Mouse (Mus musculus): Measurements from ENCODE around the gene Cnot2.

Cnot2 gene

GRCm38 (mm10) chr10:116562731-116563480 lies 18.4 kb downstream of the Cnot2 start:
- DNase-seq (ENCODE audit: low spot score), result no peak

GRCm38 (mm10) chr10:116562210-116562609 lies 19.1 kb downstream of the Cnot2 start:
- no peak for DNase-seq (ENCODE audit: low spot score)

DNA sequence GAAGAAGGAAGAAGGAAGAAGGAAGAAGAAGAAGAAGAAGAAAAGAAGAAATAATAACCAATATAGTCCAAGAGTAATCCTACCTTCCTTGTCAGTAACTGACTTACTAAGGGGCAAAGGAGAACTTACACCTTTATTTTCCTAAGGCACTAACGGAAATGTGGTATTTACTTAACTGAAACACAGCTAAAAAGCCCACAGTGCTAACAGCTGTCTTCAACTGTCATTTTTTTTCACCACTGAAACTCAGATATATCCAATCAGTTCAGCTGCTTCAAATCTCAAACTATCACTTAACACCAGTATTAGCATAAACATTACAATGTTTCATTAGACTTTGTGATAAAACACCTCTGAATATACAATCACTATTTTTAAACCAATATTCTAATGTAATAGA lies 22.1 kb downstream of the Cnot2 start:
- no peak for DNase-seq (ENCODE audit: low spot score)

DNA sequence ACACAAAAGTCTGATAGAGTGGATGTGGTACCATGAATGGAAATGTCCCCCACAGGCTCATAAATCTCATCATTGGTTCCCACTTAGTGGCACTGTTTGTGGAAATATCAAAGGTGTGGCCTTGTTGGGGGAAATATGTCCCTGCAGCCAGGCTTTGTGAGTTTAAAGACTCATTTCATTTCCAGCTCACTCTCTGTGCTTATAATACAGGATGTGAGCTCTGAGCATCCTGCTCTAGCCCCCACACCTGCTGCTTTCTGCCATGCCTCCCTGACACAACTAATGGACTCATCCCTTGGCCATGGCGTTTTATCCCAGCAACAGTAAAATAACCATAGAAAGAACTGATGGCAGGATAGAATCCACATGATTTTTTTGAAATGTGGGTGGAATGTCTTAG lies 24.1 kb downstream of the Cnot2 start:
- DNase-seq (ENCODE audit: low spot score), result no peak

DNA sequence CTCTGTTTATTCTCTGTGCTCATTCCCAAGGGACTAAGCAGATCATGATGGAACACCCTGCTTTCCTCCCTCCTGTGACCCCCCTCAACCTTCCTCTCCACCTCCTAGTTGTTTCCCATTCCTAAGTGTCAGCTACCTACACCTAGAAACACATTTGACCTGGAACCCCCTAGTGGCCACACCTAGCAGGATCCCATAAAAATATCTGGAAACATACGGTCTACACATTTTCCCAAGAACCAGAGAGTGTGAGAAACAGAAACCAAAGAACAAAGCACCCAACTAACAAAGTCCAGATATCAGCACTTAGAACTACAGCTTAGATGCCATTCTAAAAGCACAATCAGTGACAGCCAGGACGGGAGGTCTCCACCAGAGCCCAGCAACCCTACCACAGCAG lies 26.9 kb downstream of the Cnot2 start:
- DNase-seq (ENCODE audit: low spot score), result no peak

- no peak for DNase-seq (ENCODE audit: low spot score)
Measured at GRCm38 (mm10) chr10:116547958-116548357, 33.4 kb downstream of the Cnot2 start.

DNA sequence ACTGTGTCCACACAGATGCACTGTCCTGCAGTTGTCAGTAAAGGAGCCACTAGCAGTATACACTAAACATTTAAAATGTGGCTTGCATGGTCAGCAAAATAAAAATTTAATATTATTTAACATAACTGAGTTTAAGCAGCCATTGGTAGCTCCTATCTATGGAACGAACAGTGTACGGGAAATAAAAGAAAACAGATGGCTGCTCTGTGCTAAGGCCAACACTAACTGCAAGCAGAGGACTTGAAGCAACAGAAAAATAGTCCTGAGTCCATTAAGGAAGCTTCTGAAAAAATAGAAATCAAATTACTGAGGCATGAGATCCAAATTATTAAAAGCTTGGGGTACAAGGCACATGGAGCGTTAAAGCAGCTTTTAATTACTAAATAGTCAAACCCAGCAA lies 35.1 kb downstream of the Cnot2 start:
- DNase-seq (ENCODE audit: low spot score), result no peak

GRCm38 (mm10) chr10:116543061-116543460 lies 38.2 kb downstream of the Cnot2 start:
- no peak for DNase-seq (ENCODE audit: low spot score)

GRCm38 (mm10) chr10:116540750-116541149 lies 40.6 kb downstream of the Cnot2 start:
- DNase-seq (ENCODE audit: low spot score), result no peak

DNA sequence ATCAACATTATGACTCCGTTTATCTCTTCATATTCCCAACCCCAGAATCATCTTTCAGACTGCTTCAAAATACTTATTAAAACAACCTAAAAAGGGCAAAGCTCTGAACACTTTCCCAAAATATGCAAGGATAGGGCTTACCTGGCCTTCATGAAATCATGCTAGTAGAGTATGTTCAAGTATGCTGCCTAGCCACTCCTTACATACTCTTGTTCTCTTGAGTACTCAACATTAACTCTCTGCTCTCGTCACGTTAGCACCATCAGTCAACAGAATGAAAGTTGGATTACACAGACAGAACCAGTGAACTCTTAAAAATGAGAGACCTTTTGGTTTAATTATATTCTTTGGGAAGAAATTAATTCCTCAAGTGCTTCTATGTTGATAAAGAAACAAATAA lies 43.8 kb downstream of the Cnot2 start:
- DNase-seq (ENCODE audit: low spot score), result no peak

DNA sequence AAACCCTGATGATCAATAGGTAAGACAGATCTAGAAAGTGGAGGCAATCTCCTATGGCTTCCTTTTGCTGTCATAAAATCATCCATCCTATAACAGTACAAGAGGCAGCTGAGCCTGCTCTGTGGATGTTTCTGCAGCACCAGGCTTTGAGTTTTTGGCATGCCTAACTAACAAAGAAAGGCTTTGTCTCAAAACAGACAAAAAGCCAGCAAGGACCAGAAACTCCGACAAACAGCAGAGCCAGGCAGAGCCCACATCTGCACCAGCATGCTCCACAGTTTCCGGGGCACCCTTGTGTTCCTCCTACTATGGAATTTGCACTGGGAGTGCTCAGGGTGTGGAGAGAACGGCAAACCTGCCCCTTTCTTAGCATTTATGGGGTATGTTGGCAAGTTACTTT lies 47.0 kb downstream of the Cnot2 start:
- peak; percentile 43 for DNase-seq (ENCODE audit: low spot score)

GRCm38 (mm10) chr10:116532561-116532960 lies 48.8 kb downstream of the Cnot2 start:
- no peak for DNase-seq (ENCODE audit: low spot score)

GRCm38 (mm10) chr10:116531063-116531462 lies 50.2 kb downstream of the Cnot2 start:
- DNase-seq (ENCODE audit: low spot score), result no peak

- no peak for DNase-seq (ENCODE audit: low spot score)
Measured at GRCm38 (mm10) chr10:116519588-116519987, 61.7 kb downstream of the Cnot2 start.

DNA sequence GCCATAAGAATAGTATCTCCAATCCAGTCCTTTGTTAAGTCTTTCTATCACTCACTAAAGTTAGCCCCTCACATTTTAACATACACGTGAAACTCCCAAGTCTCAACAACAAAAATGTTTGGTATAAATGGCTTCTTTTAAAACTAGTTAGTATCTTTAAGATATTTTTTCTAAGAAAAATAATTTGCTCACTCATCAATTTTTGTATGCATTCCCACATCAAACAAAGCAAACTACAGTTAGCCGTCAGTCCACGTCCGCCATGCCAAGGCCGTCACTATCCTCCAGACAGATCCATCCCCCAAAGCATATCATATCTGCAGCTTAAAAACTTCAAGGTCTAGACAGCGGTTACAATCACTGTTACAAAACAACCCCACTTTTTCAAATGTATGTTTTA lies 65.7 kb downstream of the Cnot2 start:
- no peak for DNase-seq (ENCODE audit: low spot score)

- DNase-seq (ENCODE audit: low spot score), result no peak
Measured at GRCm38 (mm10) chr10:116515158-116515557, 66.2 kb downstream of the Cnot2 start.

- DNase-seq (ENCODE audit: low spot score), result no peak
Measured at GRCm38 (mm10) chr10:116513254-116513635, 68.1 kb downstream of the Cnot2 start.

GRCm38 (mm10) chr10:116512521-116513253 lies 68.6 kb downstream of the Cnot2 start:
- DNase-seq (ENCODE audit: low spot score), result no peak

GRCm38 (mm10) chr10:116505303-116506014 lies 75.9 kb downstream of the Cnot2 start:
- no peak for DNase-seq (ENCODE audit: low spot score)

- DNase-seq (ENCODE audit: low spot score), result no peak
Measured at GRCm38 (mm10) chr10:116492768-116493167, 88.5 kb downstream of the Cnot2 start.

DNA sequence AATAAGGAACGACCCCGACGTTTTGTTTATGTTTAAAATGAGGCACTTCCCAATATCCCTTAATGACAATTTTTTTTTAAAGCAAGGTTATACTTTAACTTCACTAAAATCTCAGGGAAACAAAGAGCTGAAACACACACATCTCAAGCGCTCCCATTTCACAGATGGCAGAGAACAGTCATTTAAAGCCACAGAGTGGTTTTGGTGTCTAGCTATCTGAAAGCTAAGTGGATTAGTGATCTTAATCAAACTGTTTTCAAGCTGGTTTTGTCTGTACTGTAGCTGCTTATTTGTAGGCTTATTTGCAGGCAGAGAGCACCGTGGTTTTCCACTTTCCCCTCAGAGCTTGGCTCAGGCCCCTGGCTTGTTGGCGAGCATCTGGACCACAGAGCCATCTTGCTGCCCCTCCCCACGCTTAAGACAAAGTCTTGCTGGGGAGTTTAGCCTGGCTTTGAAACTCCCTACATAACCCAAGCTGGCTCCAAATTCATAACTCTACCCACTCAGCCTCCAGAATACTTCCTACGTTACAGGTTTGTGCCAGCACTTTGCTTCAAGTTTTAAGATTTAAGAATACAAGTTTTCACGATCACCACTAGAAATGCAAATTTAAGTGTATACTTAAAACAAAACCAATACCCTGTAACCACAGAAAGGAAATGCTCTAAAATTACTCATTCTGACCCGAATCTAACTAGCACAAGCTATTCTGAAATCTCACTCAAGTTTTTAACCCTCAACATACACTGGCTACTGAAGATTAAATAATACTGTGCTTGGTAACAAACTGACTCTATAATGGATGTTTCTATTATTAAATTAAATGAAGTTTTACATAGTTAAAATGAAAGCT lies 94.2 kb downstream of the Cnot2 start:
- no peak for DNase-seq (ENCODE audit: low spot score)

DNA sequence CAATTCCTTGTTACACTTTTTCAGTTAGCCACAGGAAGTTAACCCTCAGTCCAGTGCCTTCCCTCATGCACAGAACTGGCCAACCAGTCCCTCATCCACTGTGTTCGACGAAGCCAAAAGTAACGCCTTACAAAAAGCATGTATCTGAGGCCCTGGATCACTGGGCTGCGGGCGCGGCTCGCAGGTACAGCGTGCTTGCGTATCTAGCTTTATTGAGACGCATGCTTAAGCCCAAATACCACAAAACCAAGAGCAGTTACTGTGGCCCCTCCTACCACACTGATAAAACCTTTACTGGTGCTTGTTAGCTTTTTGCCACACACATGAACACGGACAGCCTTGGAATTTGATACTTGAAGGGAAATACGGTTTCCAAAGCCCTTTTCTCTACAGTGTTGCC lies 99.4 kb downstream of the Cnot2 start:
- DNase-seq (ENCODE audit: low spot score), result no peak
